Comparison of ENCODE assay signal across 10 mouse cellular contexts in the genomic region with DNA sequence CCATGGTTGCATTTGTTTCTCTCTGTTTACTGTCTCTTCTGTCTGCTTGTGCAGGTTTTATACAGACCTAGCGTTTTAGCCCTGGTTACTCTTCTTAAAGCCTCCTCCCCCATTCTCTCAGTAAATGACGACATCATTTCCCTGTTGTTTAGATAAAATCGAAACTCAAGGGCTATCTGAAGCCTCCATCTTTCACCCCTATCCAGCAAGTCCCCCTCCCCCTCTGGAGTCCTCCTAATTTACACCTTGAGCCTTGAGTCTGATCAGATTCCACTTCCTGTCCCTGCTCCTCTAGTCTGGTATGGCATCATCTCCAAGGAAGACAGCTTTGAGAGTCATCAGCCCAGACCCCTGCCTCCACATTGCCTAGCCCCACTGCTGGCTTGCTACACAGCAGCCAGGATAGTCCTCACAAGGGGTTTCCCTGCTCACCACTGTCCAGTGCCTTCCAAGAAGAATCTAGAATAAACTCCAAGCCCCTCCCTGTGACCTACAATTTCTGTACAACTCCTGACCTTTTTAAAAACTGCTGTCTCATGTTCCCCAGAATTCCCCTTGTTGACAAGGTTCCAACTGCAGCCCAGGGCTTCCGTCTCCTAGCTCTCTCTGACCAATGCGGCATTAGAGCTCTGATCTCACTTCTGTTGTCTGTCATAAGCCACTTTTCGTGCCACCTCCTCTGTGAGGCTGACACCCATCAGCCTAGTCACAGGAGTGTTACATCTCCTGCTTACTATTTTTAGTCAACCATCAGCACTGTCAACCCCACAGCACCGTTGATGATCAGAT. TPM values are rescaled to one million over a fixed set of nuclear protein-coding genes. Genes with fewer than 3 reads are reported as not detected.
DNase-seq lines count a peak whose midpoint lies in the region; ATAC-seq lines count a peak whose summit lies in the region.
"Had no signal": no experiment of that assay in that cellular context is flagged by ENCODE, and none has a peak within 500 bp of the region (broad histone marks: within the 10 kb centered on the region; RNA-seq: fewer than 3 reads in every experiment).

No protein-coding gene starts in this region.

- DNase-seq in MN1 (ENCODE audit: low spot score), result peak; percentile 85
- DNase-seq in brain, adult 2 months (ENCODE audit: low read depth, low spot score), result peak; percentile 11
- DNase-seq in left cerebral cortex, adult 11 months (ENCODE audit: low spot score), result no peak
- DNase-seq in midbrain, embryonic 10.5 days (ENCODE audit: low spot score), result no peak
- DNase-seq in limb, embryonic 10.5 days (ENCODE audit: low spot score), result no peak
- DNase-seq in embryo, embryonic 10.5 days (ENCODE audit: low spot score), result no peak

- no peaks in the 10 kb centered on the region for H3K36me3 ChIP-seq in midbrain, embryonic 10.5 days
- H3K36me3 ChIP-seq in limb, embryonic 10.5 days, result no peaks in the 10 kb centered on the region

- H3K27me3 ChIP-seq in midbrain, embryonic 10.5 days (ENCODE audit: low read depth, poor library complexity, severe bottlenecking), result no peaks in the 10 kb centered on the region
- no peaks in the 10 kb centered on the region for H3K27me3 ChIP-seq in limb, embryonic 10.5 days (ENCODE audit: low read depth, poor library complexity, severe bottlenecking)

- H3K27ac ChIP-seq in midbrain, embryonic 10.5 days (replicated peaks), result no peak overlapping the region
- no peak overlapping the region for H3K27ac ChIP-seq in limb, embryonic 10.5 days

- no peaks in the 10 kb centered on the region for H3K9me3 ChIP-seq in midbrain, embryonic 10.5 days (replicated peaks)
- no peaks in the 10 kb centered on the region for H3K9me3 ChIP-seq in limb, embryonic 10.5 days (replicated peaks)

- no peak overlapping the region for H3K4me3 ChIP-seq in midbrain, embryonic 10.5 days
- no peak overlapping the region for H3K4me3 ChIP-seq in limb, embryonic 10.5 days

- WGBS in midbrain, embryonic 10.5 days, result 78% methylated on average over 7 of the region's 7 CpGs
- WGBS in limb, embryonic 10.5 days, result 69% methylated on average over 7 of the region's 7 CpGs

- peak; percentile 76 for ATAC-seq in inflammation-experienced regulatory T-cells, adult 6 months
- peak; percentile 94 for ATAC-seq in monocyte, adult 5-6 weeks (replicated peaks; ENCODE audit: insufficient number of reproducible peaks, low FRiP score, low TSS enrichment, poor library complexity, severe bottlenecking)

- no peaks in the 10 kb centered on the region for H3K4me1 ChIP-seq in midbrain, embryonic 10.5 days
- H3K4me1 ChIP-seq in limb, embryonic 10.5 days, result no peaks in the 10 kb centered on the region

RNA-seq across cellular contexts. Expression of a gene that starts 16.8 kb away (rescaled TPM):
- polyA plus RNA-seq in inflammation-experienced regulatory T-cells, adult 6 months (2017; shearing (Covaris generic)), result not detected
- total RNA-seq in monocyte, adult 5-6 weeks (2017), result 0.86 TPM in 1 of 3 replicates, not detected in the others
- polyA plus RNA-seq in midbrain, embryonic 10.5 days (2016; fragmentation: Nextera tagmentation; extraction: Ambion mirVana), result not detected in 2 replicates
- polyA plus RNA-seq in limb, embryonic 10.5 days (2016; fragmentation: Nextera tagmentation; extraction: Ambion mirVana), result not detected in 2 replicates
- polyA plus RNA-seq: embryonic facial prominence, embryonic 14.5 days; neural tube, embryonic 14.5 days had no signal

Comparison
In these comparisons a context has a peak if more than half of its experiments do, and no peak if none do; other contexts are left out.
1. DNase-seq: peak in MN1 (single experiment) and brain, adult 2 months (single experiment); none in left cerebral cortex, adult 11 months (single experiment), midbrain, embryonic 10.5 days (single experiment), limb, embryonic 10.5 days (single experiment) and embryo, embryonic 10.5 days (single experiment).